Mouse (Mus musculus): ENCODE data around the gene Pmepa1. TPM values are rescaled to one million over a fixed set of nuclear protein-coding genes. Genes with fewer than 3 reads are reported as not detected.

Gene Pmepa1
- total RNA-seq, 2 experiments from 2014 or later, result 45.8 to 49.9 TPM

DNA sequence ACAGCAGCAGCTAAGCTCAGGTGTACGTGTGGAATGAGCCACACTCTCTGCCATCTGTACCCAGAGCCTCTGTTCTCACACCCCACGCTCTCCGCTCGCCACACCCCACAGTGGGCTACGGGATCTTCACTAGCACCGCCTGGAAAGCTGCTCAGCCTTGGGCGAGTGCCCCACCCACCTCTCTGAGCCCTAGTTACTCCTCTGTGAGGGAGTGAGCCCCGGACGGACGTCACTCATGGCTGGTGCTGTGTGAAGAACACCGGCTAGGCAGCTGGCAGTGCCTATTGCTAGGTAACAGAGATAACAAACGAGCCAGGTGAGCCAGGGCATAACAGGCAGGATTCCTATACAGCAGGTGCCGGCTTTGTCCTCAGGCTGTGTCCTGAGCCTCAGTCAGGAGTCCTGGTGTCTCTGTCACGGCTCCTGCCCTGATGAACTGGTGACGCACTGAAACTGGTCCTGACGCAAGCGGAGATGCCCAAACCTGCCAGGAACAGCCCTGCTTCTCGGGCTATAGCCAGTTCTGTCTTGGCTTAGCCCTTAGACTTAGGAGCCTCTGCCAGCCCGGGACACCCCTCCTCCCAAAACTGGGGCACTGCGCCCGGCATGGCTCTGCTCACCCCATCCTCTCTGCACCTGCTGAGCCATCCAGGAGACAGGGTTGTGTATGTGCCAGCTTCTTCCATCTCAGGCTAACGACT lies 44.1 kb downstream of the Pmepa1 start:
- peak; percentile 52 to 60 for DNase-seq (ENCODE audit: low spot score in 2 of 2)

DNA sequence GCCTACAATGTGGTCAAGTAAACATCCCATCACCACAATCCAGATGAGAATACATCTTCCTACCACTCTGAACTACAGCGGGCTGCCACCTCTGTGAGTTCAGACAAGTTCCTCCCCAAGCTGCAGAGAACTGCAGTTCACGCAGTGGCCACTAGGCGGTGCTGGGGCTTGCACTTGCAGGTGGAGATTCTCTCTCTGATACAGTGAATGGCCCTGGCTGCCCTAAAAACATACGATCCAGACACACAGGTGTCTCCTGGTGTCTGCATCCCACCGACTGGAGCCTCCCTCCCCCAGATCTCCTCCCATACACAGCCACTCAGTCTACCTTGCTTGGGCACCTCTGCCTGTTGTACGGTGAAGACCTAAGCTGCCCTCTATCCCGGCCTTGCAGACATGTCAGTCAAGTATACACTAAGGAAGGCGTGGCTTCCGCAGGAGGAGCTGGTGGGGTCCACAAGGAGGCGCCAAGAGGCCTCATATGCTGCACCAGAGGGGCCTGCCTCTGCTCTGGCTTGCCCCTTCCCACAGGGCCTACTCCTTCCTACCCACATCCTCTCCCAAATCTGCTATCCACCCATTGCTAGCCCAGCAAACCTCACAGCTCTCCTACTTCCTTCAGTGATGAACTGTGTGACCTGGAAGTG lies 46.6 kb downstream of the Pmepa1 start:
- DNase-seq (ENCODE audit: low spot score in 2 of 2), result peak; percentile 91 to 97

DNA sequence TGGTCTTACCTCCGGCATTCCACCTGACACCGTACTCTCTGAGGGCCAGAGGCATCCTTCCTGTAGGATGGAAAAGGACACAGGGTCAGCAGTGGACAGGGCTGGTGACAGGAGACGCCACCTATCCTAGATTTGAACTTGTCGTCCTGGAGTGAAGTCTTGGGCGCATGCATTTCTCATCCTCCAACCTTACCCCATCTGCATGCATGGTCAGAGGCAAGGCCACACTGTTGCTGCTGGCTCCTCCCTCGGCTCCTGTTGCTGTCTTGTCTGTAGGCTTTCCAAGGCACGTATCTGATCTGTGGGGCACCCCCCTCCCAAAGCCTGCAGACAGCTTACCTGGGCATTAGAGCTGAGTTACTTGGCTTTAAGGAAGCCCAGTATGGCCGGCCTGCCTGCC lies 47.8 kb downstream of the Pmepa1 start:
- DNase-seq (ENCODE audit: low spot score in 2 of 2), result no peak

DNA sequence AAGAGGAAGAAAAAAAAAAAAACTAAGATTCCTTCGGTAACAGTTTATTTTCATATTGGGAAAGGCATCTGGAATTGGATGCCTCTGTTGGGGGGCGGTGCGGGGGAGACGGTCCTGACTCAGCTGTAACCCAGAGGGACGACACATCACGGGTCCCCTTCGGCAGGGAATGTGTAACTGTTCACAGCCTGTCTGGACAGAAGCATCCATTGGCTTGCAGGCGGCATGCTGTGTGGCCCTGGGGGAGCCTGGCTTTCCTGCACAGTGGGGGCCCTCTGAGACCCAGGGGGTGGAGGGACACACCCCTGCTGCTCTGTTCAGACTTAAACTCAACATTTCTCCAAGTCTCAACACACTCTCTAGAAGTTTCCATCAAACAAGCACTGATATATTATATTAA lies 49.5 kb downstream of the Pmepa1 start:
- no peak for DNase-seq (ENCODE audit: low spot score in 2 of 2)

DNA sequence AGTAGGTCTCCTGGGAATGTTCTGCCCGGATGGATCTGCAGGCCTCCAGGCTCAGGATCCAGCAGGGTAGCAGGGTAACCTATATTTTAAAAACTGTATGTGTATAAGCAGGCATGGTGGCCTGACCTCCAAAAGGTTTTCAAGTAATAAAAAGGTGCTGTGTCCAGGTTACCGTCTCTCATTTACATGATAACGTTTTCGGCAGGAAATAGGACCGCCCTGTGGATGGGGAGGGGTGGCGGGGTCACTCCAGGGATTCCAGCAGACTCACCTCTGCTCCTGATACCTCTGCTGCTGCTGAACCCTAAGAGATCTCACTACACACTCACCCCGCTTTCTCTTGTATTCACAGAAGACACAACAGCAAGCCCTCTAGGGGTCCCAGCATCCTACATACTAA lies 50.4 kb downstream of the Pmepa1 start:
- no peak for DNase-seq (ENCODE audit: low spot score in 2 of 2)

DNA sequence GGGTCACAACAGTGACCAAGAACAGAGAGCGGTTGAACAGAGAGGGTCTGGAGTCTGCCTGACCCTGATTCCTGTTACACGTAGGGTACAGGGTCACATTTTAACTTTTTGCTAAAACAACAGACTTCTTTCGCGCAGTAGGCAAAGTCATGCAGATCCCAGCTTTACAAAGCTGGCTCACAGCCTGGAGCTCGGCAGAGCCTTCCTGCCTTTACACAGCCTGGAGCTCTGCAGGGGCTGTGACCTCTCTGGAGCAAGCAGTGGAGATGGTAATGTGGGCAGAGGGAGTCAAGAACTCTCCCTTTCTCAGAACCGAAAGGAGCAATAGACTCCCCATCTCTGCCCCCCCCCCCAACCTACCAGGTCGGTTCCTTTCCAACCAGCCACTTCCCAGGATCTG lies 51.5 kb downstream of the Pmepa1 start:
- no peak for DNase-seq (ENCODE audit: low spot score in 2 of 2)

DNA sequence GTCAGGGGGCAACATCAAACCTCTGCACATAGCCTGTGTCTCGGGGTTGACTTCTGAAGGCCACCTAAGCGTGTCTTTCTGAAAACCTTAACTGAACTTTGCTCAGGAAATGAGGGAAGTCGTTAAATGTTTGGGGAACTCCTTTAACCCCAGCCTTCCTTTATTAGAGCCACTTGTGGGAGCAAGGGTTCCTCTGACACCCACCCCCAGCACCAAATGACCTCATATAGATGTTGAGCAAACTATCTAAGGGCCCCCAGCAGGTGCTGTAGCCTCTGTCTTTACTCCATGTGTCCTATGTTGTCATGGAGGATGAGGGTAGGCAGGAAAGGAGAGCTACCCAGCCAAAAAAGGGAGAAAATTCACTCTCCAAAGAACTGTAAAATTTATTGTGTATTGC lies 52.2 kb downstream of the Pmepa1 start:
- DNase-seq (ENCODE audit: low spot score in 2 of 2), result no peak

DNA sequence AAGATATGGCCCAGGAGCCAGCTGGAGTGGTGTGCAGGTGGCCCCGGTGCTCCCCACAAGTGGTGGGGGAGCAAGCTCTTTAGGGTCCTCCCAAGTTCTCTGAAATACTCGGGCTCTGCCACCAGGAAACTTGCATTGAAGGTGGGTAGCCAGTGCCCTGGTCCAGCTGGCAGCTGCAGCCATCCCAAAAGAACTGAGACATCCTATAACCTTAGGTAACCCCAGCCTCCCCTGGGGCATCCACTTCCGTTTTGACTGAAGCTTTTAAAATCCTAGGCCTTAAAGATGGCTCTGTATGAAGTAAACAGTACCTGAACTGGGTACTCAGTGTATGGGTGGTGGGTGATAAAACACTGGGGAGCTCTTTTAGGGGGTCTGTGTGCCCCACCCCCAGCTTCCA lies 52.8 kb downstream of the Pmepa1 start:
- no peak for DNase-seq (ENCODE audit: low spot score in 2 of 2)

DNA sequence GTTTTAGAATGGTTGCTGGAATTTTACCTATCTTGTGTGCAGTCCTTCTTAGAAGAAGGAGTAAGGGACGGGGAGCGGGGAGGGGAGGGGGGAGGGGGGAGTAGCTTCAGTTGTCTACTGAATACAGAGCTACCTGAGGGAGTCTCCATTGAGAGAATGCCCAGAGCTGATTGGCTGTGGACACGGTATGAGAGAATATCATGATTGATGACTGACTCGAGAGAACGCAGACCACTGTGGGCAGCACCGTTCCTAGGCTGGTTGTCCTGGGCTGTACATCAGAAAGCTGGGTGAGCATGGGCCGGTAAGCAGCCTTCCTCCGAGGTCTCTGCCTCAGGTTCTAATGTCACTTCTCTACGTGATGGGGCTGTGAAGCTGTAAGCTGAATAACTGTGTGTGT lies 55.6 kb downstream of the Pmepa1 start:
- no peak for DNase-seq (ENCODE audit: low spot score in 2 of 2)

DNA sequence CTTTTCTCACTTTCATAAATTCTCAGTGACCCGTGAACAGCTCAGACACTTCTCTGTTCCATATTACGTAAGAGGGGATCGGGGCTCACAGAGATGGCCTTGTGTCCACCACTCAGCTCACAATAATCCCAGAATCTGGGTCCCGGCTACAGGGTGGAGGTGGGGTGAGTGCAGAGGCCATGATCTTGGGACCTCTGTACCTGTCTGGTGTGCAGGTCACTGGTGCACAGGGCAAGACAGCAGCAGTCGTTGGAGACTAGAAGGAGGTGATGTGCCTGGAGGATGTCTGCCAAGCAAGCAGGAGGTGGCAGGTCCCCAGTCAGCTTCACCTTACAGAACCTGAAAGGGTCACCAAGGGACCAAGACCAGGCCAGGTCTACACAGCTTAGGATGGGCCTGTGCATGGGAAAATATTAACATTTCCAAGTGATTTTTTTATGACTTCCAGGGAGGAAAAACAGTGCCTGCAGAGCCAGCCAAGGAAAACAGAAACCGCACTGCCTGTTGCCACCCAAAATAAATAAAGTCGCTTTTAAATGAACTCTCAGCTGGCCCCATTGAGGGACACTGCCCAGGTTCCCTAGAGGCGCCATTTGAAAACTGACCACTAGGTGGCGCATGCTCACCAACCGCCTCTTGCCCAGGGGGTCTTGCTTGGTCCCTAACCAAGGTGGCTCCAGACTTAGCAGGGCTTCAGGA lies 56.9 kb downstream of the Pmepa1 start:
- no peak for DNase-seq (ENCODE audit: low spot score in 2 of 2)

DNA sequence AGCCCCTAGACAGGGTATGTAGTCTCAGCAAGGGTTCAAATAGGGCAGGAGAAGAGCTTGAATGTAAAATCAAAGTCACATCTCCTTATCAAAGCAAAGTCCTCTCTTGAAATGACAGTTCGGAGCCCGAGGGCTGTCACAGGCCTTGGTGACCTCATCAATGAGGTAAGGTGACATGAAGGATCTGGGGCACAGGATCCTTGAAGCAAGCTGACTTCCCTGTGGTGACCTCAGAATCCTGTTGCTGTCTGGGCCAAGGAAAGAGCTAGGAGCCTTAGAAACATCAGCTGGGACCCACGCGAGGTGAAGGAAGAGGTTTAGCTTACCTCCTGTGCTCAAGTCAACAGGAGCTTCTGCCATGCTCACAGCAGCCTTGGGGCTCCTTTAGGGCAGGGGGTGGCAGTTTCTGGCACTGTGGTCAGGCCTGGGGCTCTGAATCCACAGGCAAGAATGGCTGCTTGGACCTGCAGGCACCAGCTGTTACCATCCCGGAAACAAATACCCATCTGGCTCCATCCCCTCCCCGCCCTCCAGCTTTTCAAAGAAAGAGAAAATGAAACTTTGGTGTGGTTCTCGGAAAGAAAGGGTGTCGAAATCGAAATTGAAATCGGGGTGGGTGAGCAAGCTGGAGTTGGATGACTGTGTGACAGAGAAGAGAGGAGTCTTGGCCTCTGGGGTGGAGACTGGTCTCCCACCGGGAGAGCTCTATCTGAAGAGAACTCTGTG lies 57.8 kb downstream of the Pmepa1 start, which contains the start of gene Zbp1:
TSS of gene Zbp1 (minus strand) at position 508 of the 726 bp plus-strand sequence.
- no peak for DNase-seq (ENCODE audit: low spot score in 2 of 2)

DNA sequence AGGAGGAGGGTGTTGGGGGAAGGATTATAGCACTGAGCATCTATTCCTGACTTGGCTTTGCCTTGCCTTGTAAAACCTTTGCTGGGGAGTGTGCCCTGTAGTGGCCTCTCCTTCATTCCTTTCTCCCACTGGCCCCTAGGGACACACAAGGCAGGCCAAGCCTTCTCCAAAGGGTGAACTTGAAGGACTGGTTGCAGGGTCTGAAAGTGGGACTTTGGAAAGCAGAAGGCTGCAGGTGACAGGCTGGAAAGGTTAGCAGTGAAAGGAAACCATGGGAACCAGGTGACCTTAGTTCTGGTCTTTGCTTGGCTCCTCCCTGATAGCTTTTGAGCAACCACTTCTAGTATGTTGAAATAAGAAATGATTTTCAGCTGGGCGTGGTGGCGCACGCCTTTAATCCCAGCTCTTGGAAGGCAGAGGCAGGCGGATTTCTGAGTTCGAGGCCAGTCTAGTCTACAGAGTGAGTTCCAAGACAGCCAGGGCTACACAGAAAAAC lies 58.5 kb downstream of the Pmepa1 start:
- no peak for DNase-seq (ENCODE audit: low spot score in 2 of 2)

DNA sequence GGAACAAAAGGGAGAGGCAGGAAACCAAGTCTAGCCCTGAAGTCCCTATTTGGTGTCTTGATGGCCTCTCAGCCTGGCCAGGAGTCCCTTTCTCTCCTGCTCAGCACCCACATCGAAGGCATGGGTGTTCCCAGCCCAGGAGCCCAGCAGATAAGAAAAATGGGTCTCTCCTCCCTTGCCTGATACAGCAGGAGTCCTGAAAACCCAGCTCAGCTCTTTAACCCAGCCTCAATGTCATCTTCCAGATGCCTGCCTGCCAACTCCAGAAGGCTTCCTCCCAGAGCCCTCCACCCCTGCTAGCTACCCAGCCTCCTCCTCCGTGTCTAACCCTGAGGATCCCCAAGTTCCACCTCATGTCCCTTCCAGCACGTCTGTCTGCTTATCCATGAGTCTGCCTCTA lies 59.1 kb downstream of the Pmepa1 start:
- DNase-seq (ENCODE audit: low spot score in 2 of 2), result no peak

DNA sequence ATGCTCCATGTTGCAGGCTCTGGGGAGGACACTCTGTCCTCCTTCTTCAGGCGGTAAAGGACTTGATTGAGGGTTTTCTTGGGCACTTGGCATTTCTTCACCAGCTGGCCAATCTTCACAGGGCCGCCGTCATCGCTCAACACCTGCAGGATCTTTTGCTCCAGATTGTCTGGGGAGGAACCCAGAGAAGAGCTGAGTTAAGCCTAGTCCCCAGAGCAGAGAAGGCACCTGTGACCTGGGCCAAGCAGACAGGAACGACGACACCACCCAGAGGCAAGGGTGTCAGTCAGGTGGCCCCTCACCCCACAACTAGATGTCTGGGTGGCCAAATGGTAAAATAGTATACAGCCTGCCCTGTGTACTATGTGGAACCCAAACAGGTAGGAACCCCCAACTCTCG lies 59.5 kb downstream of the Pmepa1 start:
- DNase-seq (ENCODE audit: low spot score in 2 of 2), result no peak

DNA sequence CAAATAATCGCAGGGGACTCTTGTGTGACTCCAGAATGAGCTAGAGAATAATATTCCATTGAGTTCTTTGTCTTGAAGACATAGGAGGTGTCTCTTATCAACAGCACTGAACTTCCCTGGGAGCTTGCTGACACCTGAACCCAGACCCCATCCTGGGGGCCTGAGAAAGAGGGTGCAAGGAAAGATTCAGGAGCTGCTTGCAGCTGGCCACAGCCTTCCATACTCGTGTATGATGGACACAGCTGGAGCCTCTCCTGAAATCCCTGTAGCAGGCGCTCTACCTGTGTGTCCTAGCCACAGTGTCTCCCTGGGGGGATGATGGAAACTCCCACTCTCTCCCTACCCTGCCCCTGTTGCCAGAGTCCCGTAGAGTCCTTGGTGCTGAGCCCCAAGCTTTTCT lies 64.1 kb downstream of the Pmepa1 start:
- DNase-seq (ENCODE audit: low spot score in 2 of 2), result no peak

DNA sequence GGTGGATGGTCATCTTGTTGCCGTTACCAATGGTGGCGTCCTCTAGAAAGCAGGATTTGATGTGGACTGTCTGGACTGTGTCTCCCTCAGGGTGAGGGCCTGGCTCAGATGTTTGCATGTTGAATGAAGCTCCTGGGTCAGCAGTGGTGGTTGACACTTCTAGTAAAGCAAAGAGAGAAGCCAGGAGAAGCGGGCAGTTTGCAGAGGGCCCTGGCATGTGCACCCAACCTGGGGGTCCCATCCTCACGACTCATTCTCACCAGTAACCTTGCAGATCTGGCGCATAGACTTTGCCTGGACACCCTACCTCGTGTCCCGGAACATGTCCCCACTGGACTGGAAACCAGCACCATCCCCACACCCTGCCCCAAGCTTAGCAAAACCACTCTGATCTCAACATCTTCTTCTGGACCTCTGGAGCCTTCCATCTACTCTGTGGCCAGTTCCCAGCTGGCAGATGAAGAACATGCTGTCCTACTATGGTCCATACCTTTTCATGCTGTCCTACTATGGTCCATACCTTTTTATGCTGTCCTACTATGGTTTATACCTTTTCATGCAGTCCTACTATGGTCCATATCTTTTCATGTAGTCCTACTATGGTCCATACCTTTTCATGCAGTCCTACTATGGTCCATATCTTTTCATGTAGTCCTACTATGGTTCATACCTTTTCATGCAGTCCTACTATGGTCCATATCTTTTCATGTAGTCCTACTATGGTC lies 67.1 kb downstream of the Pmepa1 start:
- no peak for DNase-seq (ENCODE audit: low spot score in 2 of 2)

DNA sequence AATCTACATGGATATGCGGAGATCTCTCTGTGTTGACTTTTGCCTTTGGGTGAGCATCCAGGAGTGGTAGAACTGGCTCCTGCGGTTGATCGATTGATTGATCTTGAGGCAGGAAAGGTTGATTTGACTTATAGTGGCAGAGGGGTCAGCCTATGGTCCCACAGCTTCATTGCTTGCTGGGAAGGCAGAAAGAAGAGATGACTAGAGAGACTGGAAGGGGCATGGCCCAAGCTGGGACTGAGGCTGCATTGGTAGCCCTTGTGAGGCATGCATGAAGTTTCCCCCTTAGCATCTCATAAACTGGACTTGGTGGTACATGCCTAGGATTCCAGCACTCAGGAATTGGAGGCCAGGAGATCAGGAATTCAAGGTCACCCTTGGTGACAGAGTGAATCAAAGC lies 69.3 kb downstream of the Pmepa1 start:
- no peak for DNase-seq (ENCODE audit: low spot score in 2 of 2)

DNA sequence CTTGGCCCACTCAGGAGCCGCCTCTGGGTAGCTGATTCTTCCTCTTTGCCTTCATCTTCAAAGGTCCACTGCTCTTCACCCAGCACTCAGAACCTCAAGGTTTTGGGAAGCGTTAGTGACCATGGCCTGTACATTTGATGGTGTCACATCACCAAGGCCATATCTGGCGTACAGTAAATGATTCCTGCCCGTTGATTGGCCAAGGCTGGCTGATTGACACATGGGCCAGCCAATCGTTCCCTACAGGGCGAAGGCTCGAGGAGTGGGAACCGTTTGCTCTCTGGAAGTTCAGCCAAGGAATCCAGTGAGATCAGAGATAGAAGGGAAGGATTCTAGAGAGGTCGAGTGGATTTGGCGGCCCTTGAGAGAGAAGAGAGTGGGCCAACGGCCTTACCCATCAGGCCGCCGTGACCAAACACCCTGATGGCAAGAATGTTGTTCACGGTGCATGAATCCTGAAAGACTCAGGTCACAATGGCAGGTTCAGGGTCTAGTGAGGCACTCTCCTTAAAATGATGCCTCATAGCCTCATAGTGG lies 70.7 kb downstream of the Pmepa1 start:
- no peak for DNase-seq (ENCODE audit: low spot score in 2 of 2)

DNA sequence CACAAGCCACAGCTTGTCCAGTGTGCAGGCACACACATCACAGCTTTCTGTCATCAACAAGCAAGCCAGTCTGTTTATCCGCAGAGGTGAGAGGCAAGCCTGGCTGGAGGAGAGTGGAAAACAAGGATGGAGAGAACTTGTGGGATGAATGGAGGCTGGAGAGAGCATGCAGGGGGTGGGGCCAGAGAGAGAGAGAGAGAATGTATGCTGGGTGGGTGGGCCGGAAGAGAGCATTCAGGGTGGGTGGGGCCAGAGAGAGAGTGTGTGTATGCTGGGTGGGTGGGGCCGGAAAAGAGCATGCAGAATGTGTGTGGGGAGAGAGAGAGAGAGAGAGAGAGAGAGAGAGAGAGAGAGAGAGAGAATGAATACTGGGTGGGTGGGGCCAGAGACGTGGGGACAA lies 71.7 kb downstream of the Pmepa1 start:
- DNase-seq (ENCODE audit: low spot score in 2 of 2), result no peak

DNA sequence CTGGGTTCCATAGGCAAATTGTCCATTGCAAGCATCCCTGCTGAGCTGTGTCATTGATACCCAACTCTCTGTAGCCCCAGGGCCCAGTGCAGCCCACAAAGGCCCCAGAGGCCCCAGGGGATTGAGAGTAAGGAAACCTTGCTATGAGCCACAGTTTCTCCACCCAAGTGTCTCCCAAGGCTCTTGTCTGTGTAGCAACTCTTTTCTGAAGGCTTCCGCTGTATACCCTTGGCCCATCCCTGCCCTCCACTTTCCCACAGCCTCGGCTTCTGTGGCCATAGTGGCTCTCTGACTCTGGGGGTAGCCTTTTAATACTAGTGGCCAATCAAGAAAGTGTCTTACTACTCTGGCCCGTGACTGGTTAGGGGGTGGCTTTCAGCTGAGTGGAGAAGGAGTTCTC lies 72.6 kb downstream of the Pmepa1 start:
- no peak for DNase-seq (ENCODE audit: low spot score in 2 of 2)
